Mouse (Mus musculus) v-Abl transformed pro-B cells (cell line): ENCODE data around the gene Gm14419.
"Not testable (repeated sequence)": the region's sequence is repeated elsewhere in the genome, so short reads cannot be mapped to it uniquely, and the experiment has no call there.

Experiments
- in situ Hi-C, 2 experiments: fragments of 400-800 bp; cut with MboI; formaldehyde crosslinking; loops; one replicate each; pipeline ENCODE4 v1.15.1; 2025; ENCODE audit not compliant: unreplicated experiment in 2 of 2

Gene Gm14419

DNA sequence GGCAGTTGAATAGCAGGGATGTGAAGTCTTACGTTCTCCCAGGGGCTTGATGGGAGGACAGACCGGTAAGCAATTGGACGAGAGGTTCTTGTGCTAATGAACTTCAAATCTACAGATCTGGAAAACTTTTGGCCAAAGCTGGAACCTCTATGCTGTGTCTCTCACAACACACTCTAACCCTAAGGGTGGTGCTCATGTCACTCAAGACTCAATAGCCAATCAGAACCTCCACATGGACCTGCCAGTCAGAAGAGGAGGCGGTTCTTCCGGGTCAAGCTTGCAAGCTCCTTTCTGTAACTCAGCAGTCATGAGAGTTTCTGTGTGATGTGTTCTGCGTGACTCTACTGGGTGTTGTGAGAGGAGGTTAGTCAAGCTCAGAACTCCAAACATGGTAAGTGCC is at the start of gene Gm14419:
TSS of gene Gm14419 (plus strand) at position 301 of the 400 bp plus-strand sequence.
- in situ Hi-C loops = not testable (repeated sequence)
